In genomic region chr9:75051841-75052240, GRCm38 (mm10) we compare ENCODE assay signal across 15 mouse cellular contexts.
"Had no signal": no experiment of that assay in that cellular context is flagged by ENCODE, and none has a peak within 500 bp of the region (broad histone marks: within the 10 kb centered on the region; RNA-seq: fewer than 3 reads in every experiment).

No protein-coding gene starts in this region.

- ATAC-seq: intestine, embryonic 15.5 days; liver, embryonic 12.5 days; midbrain, embryonic 13.5 days; midbrain, embryonic 16.5 days had no signal

- DNase-seq: kidney, adult 11 months; kidney, adult 8-10 months; kidney, postnatal 10 days; kidney, postnatal 36 days; liver; lung, adult 18-20 months; lung, postnatal 10 days; lung, postnatal 36 days; retina, postnatal 1 day; right cerebral cortex, postnatal 4 days; thymus, postnatal 25 days had no signal
